Mouse (Mus musculus) liver, adult (tissue): ENCODE results near the gene Trpm6.

Experiments used
- GATA4 ChIP-seq: IDR thresholded peaks from 2 replicates; pipeline ENCODE4 v1.6.1; 2014; ENCODE audit warnings: mild to moderate bottlenecking, low read length; ENCODE audit not compliant: insufficient replicate concordance

The Trpm6 gene

DNA sequence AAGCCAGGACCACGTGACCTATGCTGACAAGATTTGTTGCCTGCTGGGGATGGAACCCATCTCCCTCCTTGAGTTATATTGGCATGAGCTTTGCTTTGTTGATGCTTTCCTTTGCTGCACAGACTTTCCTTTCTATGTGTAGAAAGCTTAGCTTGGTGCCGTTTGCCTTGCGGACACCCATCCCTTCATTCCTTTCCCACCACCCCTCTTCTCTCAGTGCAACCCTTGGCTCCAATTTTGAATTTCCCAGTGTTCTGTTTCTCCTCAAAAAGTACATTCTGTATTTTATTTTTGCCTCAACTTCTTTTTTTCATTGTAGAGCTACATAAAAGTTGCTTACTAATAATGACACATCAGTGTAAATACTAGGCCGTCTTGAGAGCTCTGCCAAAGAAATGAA is 96.6 kb downstream of the Trpm6 start:
- no peak for TF ChIP-seq GATA4

DNA sequence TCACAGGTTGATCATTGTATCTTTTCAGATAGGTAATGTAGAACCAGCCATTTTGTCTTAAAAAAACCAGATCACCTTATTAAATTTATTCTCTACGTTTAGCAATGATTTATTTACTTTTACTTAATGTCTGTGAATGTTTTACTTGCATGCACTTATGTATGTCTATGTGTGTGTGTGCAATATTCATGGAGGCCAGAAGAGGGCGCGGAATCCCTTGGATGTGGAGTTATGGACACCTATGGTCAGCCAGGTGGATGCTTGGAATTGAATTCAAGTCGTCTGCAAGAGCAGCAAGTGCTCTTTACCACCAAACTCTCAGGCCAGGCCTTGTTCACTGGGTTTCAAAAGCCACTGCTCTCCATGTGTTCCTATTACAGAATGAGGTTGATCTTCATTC is 118.5 kb downstream of the Trpm6 start:
- TF ChIP-seq GATA4: no peak

DNA sequence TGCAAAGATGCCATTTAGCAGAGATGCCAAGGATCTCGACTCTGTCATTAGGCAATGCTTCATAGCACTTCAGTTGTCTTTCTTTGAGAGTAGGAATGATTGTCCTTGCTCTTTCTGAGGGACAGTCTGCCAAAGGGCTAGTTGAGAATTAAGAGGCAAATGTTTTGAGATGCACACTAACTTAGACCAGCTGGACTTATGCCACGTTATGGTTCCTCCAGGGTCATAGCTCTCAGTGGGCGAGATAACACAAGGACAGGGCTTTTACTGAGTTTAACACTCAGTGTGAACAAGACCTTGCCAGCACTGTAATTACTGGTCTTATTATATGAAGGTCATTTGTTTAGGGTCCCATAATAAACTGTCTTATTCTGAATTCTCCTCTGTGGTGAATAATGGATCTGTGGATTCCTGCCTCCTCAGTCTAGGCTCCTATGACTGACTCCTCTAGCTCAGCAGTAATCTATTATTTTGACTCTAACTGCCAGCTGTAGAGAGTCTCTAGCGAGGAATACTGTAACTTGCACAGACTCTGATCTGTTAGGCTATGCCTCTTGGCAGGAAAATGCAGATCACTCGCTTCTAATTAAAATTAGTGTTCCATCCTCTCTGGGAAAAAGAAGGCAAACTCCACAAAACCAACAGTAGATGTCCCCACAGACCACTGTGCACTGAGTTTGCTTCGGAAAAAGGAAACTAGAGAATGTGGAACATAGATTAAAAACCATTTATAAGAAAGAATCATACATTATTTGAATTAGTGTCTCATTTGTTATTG is 123.2 kb downstream of the Trpm6 start:
- TF ChIP-seq GATA4: no peak

DNA sequence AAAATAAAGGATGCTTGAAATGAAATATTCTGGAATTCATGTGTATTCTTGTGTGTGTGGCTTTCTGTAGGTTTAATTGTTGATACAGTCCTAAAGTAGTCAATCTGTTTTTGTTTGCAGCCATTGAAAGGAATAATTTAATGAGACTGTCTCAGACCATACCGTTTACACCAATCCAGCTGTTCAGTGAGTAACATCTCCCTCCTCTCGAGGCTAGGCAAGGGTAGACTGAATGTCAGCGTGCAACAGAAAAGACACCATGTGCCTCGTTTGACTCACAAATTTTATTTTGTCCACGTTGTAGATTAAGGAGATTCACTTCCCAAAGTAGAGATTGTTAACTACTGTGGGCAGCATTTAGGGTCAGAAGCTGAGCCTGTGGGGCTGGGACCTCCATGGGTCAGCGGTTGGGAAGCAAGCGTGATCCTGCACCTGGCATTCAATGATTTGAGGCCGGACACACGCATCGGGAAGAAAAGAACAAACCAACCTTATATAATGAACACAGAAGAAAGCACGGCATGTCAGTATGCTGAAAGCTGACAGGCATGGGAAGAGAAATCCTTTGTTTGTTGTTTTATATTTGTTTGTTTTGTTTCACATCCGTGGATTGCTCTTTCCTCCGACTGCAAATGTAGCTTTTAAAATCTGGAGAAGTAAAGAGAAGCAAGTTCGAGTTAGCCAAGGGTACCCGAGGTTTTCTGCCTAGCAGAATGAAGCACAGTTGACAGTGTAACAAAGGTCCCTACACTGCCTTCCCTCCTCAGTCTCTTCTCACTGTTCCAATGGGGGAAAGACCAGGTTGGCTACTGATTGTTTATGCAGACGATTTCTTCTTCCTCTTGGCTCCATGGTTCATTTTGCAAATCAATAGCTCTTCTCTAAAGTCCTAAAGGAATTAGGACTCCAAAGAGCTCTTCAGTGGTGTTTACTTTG is 124.2 kb downstream of the Trpm6 start:
- TF ChIP-seq GATA4: no peak

DNA sequence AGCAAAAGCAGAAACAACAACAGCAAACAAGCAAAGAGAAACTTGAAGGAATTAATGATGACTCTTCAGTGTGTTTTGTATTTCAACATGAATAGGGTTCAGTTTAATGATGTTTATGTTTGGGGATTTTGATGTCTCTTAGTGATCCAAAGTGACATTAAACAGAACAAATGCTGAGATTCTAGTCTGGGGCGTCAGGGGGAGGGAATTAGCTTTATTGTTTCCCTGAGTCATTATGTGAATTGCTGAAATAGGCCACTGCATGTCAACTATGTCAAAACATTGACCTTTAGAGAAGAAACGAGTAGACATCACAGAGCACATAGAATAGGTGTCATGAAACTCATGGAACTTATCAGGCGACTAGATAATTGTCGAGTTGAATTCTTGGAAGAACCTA is 129.5 kb downstream of the Trpm6 start:
- TF ChIP-seq GATA4: no peak

DNA sequence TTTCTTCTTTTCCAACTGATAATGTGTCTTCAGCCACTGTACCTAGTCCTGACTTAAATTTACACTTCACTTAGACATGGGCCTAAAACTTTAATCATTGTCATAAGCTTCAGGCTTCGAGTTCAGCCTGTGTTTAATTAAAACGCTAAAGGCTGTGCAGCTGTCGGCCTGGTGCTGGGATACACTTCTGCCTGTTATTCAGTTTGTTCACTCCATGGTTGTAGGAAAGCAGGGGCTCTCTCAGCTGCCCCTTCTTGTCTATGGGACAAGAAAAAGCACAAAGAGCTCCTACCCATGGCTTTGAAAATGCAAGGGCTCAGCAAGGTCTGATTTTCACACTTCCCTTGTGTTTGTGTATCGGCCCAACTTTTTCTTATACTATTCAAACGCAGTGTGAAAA is 131.4 kb downstream of the Trpm6 start:
- TF ChIP-seq GATA4: no peak

DNA sequence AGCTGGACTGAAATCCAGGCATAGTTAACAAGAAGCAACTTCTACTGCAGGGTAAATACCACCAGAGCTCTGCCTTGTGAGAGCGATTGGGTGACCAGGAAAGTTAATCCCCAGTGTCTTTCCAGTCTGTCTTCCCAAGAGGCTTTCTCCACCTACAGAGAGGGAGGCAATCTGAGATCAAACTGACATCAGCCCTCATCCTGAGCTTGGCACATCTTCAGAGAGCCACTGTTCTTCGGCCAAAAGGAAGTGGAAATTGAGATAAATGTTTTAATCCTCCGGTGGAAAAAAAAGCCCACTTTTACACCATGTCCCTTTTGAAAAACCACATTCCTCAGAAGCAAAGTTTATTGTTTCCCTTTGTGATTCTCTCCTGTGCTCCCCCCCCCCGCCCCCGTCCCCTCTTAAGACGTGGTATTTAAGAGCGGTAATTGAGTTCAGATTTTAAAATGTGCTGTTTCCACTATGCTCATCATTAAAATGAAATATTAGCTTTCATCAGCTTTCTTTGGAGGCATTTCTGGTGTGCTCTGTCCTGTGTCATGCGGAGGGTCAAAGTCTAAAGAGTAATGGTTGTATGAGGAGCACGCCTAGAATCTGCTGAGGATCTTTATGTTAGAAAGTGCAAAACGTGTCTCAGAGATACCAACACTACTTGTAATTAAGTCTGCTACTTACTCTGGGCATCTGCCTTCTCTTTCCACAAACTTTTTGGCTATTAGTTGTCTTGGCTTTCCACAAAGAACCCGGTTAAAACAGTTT is 138.0 kb downstream of the Trpm6 start:
- TF ChIP-seq GATA4: no peak

DNA sequence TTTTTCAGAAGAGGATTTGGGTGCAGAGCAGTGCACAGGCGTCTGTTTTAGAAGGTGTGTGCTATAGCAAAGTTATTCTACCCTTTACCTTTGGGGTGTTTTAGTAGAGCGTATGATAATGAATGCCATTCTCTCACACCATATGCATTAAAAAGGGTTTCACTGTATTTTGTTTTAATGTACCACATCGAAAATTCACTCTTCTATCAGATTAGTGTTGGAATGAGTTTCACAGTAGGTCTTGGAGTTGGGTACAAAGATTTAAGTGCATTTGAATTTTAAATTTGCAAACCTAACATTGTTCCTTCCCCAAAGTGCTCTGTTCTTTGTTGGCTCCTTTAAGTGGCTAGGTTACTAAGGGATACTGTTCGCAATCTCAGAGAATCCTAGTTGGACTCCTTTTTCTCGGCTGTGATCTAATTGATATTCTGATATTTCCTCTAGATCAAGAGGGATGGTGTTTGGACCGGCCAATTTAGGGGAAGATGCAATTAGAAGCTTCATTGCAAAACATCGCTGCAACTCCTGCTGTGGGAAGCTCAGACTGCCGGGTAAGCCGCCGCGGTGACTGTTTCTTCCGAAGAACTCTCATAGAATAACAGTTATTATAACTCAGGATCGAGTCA is 138.8 kb downstream of the Trpm6 start:
- no peak for TF ChIP-seq GATA4

DNA sequence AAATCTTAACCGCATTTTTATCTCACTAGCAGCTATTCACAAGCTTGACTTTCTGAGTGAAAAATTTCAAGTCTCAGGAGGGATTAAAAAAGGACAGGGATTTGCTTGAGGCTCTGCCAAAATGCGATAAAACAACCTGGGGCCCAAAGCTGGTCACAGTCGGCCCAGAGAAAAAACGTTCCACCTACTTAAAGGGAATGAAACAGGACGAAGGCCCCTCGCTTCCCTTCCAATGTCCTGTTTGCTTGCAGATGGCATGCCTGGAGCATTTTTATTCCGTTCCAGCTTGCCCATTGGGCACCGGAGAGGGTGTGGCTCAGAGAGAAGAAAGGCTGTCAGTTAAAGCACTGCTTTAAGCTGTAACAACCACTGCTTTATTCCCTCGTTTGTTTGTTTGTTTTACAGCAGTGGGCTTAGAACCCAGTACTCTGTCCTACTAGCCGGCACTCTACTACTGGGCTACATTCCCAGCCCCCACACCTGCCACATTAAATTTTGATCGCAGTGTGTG is 139.4 kb downstream of the Trpm6 start:
- TF ChIP-seq GATA4: no peak

DNA sequence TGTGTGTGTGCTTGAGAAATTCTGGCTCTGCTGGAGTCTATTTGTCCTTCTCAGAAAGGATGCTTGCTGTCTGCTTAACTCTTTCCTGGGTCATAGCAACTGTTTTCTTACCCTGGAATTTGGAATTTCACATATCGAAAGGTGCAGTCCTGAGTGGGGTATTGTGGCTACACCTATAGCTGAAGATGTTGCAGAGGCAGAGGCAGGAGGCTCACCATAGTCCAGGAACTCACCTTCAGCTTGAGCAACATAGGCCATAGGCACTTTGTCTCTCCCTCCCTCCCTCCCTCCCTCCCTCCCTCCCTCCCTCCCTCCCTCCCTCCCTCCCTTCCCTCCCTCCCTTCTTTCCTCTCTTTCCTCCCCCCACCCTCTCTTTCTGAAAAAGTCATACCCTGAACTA is 139.8 kb downstream of the Trpm6 start:
- no peak for TF ChIP-seq GATA4

DNA sequence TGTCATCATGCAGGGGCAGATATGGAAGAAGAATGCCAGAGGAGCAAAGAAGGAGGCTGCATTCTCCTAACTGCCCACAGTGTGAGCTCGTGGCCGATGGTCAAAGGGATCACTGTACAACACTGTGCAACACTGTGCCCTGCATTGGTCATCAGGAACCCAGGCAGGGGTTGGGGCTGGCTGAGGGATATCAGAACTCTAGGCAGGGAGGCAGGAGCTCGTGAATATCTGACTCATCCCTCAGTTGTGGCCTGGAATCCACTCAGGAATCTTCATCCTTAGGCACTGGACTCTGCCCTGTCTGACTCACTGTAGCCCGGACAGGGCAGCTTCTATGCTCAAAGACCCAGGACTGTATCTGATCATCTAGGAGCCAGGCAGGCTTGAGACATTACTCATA is 140.4 kb downstream of the Trpm6 start:
- no peak for TF ChIP-seq GATA4

DNA sequence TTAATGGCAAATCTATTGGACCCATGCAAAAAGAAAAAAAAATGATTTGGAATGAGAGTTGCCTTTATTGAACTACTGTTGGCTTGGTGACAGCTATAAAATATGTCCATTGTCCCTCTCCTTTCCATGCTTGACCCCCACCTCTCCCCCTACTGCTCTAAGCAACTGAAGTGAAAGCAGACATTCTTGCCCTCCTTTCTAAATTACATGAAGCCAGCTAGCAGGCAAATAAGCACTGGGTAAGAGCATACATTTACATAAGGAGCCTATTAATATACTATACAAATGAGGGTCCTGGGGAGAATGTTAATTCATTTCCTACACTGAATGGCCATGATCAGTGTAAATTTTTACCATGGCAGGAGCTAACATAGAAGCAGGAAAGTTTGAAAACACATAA is 148.5 kb downstream of the Trpm6 start:
- TF ChIP-seq GATA4: no peak

DNA sequence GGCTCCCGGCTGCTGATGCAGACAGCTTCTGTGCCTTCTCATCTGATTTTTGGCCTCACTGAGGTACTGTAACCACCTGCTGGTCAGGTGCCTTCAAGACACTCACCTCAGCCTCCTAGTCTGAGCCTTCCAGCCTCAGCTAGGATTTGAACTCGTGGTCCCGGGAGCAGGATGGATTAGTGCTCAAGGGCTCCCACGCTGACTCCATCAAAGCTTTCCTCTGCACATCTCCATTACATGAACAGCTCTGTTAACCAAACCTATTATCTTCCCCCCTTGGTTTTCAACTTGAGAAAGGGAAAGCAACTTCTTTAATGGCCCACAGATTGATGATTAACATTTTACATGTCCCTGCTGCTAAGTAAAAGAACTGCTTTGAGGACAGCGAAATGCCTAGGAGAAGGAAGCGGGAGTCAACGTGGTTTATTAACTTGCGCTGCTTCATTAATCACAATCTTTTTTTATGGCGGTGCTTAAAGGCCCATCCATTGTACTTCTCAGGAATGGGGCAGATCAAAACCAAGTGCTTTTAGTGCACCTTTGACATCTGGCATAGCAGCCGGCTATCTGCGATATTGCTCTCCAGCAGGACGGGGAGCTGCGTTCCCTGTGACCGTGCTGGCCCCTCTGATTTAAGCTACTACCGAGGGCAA is 152.4 kb downstream of the Trpm6 start:
- TF ChIP-seq GATA4: no peak

DNA sequence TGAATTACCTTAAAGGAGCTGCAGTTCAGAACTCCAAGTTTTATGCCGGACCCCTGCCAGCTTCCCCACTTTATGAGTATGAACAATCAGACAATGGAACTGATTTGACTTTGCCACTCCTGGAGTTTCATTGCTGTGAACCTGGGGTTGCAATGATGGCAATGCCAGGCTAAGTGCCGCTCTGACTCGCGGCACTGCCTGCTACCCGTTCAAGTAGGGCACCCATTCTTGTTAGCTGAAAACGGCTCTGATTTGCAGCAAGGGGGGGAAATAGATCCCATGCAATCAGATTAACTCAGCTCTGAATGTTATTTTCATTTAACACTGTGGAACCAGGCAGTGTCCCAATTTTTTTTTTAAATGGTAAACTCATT is 152.9 kb downstream of the Trpm6 start:
- TF ChIP-seq GATA4: no peak
